In genomic region chr16:5029847-5030246, GRCm38 (mm10) we compare ENCODE assay signal across 15 mouse cellular contexts. TPM values are rescaled to one million over a fixed set of nuclear protein-coding genes. Genes with fewer than 3 reads are reported as not detected.
A peak's percentile ranks its signal among the peaks of the same experiment; 100 is the strongest.
DNase-seq lines count a peak whose midpoint lies in the region; ATAC-seq and TF ChIP-seq lines count a peak whose summit lies in the region.
"Had no signal": no experiment of that assay in that cellular context is flagged by ENCODE, and none has a peak within 500 bp of the region (broad histone marks: within the 10 kb centered on the region; RNA-seq: fewer than 3 reads in every experiment).

No protein-coding gene starts in this region.

- no peak for TF ChIP-seq CTCF in thymus, adult 2 months (IDR thresholded peaks at IDR 0.05; ENCODE audit: borderline replicate concordance, control insufficient read depth, extremely low read depth, insufficient read depth, low read length, poor library complexity)

- no peak for TF ChIP-seq POLR2A in thymus, adult 2 months (IDR thresholded peaks at IDR 0.05; ENCODE audit: control insufficient read depth, extremely low read depth, insufficient read depth, low read length, poor library complexity)

- peak; percentile 41 for ATAC-seq in inflammation-experienced regulatory T-cells, adult 6 months
- ATAC-seq in monocyte, adult 5-6 weeks (replicated peaks; ENCODE audit: insufficient number of reproducible peaks, low FRiP score, low TSS enrichment, poor library complexity, severe bottlenecking), result peak; percentile 85

- intact Hi-C loops in gastrocnemius, postnatal 36 days (cut with DNase I), result no loop called here

- H3K36me3 ChIP-seq in thymus, adult 2 months (ENCODE audit: control insufficient read depth, insufficient read depth, low read length), result peaks cover 100% of the 10 kb centered on the region

- 47% methylated on average over 2 of the region's 2 CpGs for WGBS in thymus, adult 2 months

- no peaks in the 10 kb centered on the region for H3K27me3 ChIP-seq in thymus, adult 2 months (ENCODE audit: control insufficient read depth, insufficient read depth, low read length)
- H3K27me3 ChIP-seq: liver, embryonic 13.5 days had no signal

- H3K4me3 ChIP-seq in thymus, adult 2 months (ENCODE audit: control insufficient read depth, insufficient read depth, low read length), result no peak overlapping the region
- H3K4me3 ChIP-seq: erythroblast, embryonic 14.5 days; liver, embryonic 13.5 days had no signal

- no peaks in the 10 kb centered on the region for H3K4me1 ChIP-seq in thymus, adult 2 months (replicated peaks; ENCODE audit: control insufficient read depth, insufficient read depth, low read length)
- H3K4me1 ChIP-seq: liver, embryonic 13.5 days had no signal

- no peak overlapping the region for H3K27ac ChIP-seq in thymus, adult 2 months (ENCODE audit: control insufficient read depth, insufficient read depth, low read length)
- H3K27ac ChIP-seq: liver, embryonic 13.5 days had no signal

- DNase-seq in 3T3-L1 (ENCODE audit: low read depth, low spot score) (peak; percentile 19), A20 (ENCODE audit: low read depth, low spot score) (peak; percentile 35)
- no peak for DNase-seq in gastrocnemius, postnatal 36 days
- DNase-seq in thymus, adult 2 months, result no peak
- no peak for DNase-seq in heart, postnatal 4 days
- DNase-seq: cerebellum, postnatal 10 days; kidney, adult 2 months; liver, embryonic 13.5 days had no signal

RNA-seq across cellular contexts. Expression of gene Rogdi, which starts 16.5 kb away (rescaled TPM):
- 10 to 100 TPM; 17.7 to 32.4 (median 20.6) TPM for polyA plus RNA-seq in inflammation-experienced regulatory T-cells, adult 6 months (2017; shearing (Covaris generic))
- total RNA-seq in monocyte, adult 5-6 weeks (2017), result 16.4 to 45.3 TPM (median 35.2 TPM) in 3 replicates
- 1 to 10 TPM; 4.8 to 7.0 TPM for total RNA-seq in gastrocnemius, postnatal 36 days (2021)
- 117 and 142 TPM in 2 replicates for polyA plus RNA-seq in thymus, adult 2 months (2012; rRNA removed)
- 10 to 100 TPM; 25.2 to 27.6 TPM for total RNA-seq in heart, postnatal 4 days (2021)

RNA-seq across cellular contexts. Expression of gene Glyr1, which starts 19.8 kb away (rescaled TPM):
- polyA plus RNA-seq in inflammation-experienced regulatory T-cells, adult 6 months (2017; shearing (Covaris generic)), result 10 to 100 TPM; 77.6 to 91.8 (median 78.0) TPM
- 129 to 168 TPM (median 139 TPM) in 3 replicates for total RNA-seq in monocyte, adult 5-6 weeks (2017)
- 10 to 100 TPM; 31.5 to 31.9 TPM for total RNA-seq in gastrocnemius, postnatal 36 days (2021)
- polyA plus RNA-seq in thymus, adult 2 months (2012; rRNA removed), result 103 and 105 TPM in 2 replicates
- total RNA-seq in heart, postnatal 4 days (2021), result 10 to 100 TPM; 63.3 to 66.4 TPM

RNA-seq across cellular contexts. Expression of gene Ubn1, which starts 20.0 kb away (rescaled TPM):
- polyA plus RNA-seq in inflammation-experienced regulatory T-cells, adult 6 months (2017; shearing (Covaris generic)), result 10 to 100 TPM; 29.5 to 42.1 (median 34.1) TPM
- total RNA-seq in monocyte, adult 5-6 weeks (2017), result 55.2 to 74.4 TPM (median 61.2 TPM) in 3 replicates
- 10 to 100 TPM; 22.6 to 23.5 TPM for total RNA-seq in gastrocnemius, postnatal 36 days (2021)
- polyA plus RNA-seq in thymus, adult 2 months (2012; rRNA removed), result 106 and 110 TPM in 2 replicates
- total RNA-seq in heart, postnatal 4 days (2021), result 10 to 100 TPM; 34.8 to 37.5 TPM

RNA-seq across cellular contexts. Expression of gene Smim22, which starts 22.8 kb away (rescaled TPM):
- polyA plus RNA-seq in inflammation-experienced regulatory T-cells, adult 6 months (2017; shearing (Covaris generic)), result not detected
- total RNA-seq in monocyte, adult 5-6 weeks (2017), result not detected in 3 replicates
- total RNA-seq in gastrocnemius, postnatal 36 days (2021), result not detected
- polyA plus RNA-seq in thymus, adult 2 months (2012; rRNA removed), result 3.4 and 4.6 TPM in 2 replicates
- not detected for total RNA-seq in heart, postnatal 4 days (2021)
- total RNA-seq: gastrocnemius, adult 8-10 months; layer of hippocampus, postnatal 10 days had no signal
- polyA plus RNA-seq: erythroblast, embryonic 14.5 days had no signal

RNA-seq across cellular contexts. Expression of gene Sept12, which starts 32.2 kb away (rescaled TPM):
- not detected for polyA plus RNA-seq in inflammation-experienced regulatory T-cells, adult 6 months (2017; shearing (Covaris generic))
- not detected in 3 replicates for total RNA-seq in monocyte, adult 5-6 weeks (2017)
- not detected for total RNA-seq in gastrocnemius, postnatal 36 days (2021)
- 0.15 and 0.44 TPM in 2 replicates for polyA plus RNA-seq in thymus, adult 2 months (2012; rRNA removed)
- total RNA-seq in heart, postnatal 4 days (2021), result not detected
- total RNA-seq: gastrocnemius, adult 8-10 months; layer of hippocampus, postnatal 10 days had no signal
- polyA plus RNA-seq: brain, embryonic 14.5 days; erythroblast, embryonic 14.5 days; heart, embryonic 16.5 days; kidney, adult 2 months; liver, embryonic 13.5 days had no signal

Comparison
In these comparisons a context has a peak if more than half of its experiments do, and no peak if none do; other contexts are left out.
1. DNase-seq: peak in 3T3-L1 (single experiment) and A20 (single experiment); none in gastrocnemius, postnatal 36 days (0 of 2), thymus, adult 2 months (single experiment) and heart, postnatal 4 days (single experiment).